Mouse (Mus musculus) mesoderm, embryonic 11.5 days (tissue): Measurements from ENCODE around the gene Pigz.

Experiments
- DNase-seq: peaks from one replicate; pipeline ENCODE4 v3.0.0-alpha.2; 2012; ENCODE audit warnings: low read depth, low spot score

Gene Pigz

GRCm38 (mm10) chr16:31933751-31934549 is at the start of gene Pigz:
TSS of gene Pigz (plus strand) at chr16:31933851.
- DNase-seq, result peak; percentile 21

GRCm38 (mm10) chr16:31883902-31884301 is 49.7 kb upstream of the Pigz start:
- no peak for DNase-seq

- DNase-seq, result no peak
These were observed 42.7 kb upstream of the Pigz start for GRCm38 (mm10) chr16:31890907-31891306.

GRCm38 (mm10) chr16:31893396-31894141 is 40.1 kb upstream of the Pigz start:
- no peak for DNase-seq

- peak; percentile 74 for DNase-seq
These were observed 36.5 kb upstream of the Pigz start for GRCm38 (mm10) chr16:31896971-31897774.

- no peak for DNase-seq
These were observed 34.9 kb upstream of the Pigz start for GRCm38 (mm10) chr16:31898546-31899326.

GRCm38 (mm10) chr16:31901886-31902285 is 31.8 kb upstream of the Pigz start:
- no peak for DNase-seq

- no peak for DNase-seq
These were observed 30.4 kb upstream of the Pigz start for GRCm38 (mm10) chr16:31903239-31903638.

GRCm38 (mm10) chr16:31905331-31905730 is 28.3 kb upstream of the Pigz start:
- DNase-seq, result no peak

GRCm38 (mm10) chr16:31905891-31906825 is 27.5 kb upstream of the Pigz start:
- no peak for DNase-seq

GRCm38 (mm10) chr16:31906896-31907295 is 26.8 kb upstream of the Pigz start:
- no peak for DNase-seq

GRCm38 (mm10) chr16:31908959-31909358 is 24.7 kb upstream of the Pigz start:
- DNase-seq, result no peak

GRCm38 (mm10) chr16:31910281-31910847 is 23.3 kb upstream of the Pigz start:
- no peak for DNase-seq

GRCm38 (mm10) chr16:31917776-31918175 is 15.9 kb upstream of the Pigz start:
- DNase-seq, result no peak

- DNase-seq, result peak; percentile 91
These were observed 15.4 kb upstream of the Pigz start for GRCm38 (mm10) chr16:31918248-31918724.

GRCm38 (mm10) chr16:31924368-31924767 is 9.3 kb upstream of the Pigz start:
- no peak for DNase-seq

- no peak for DNase-seq
These were observed 7.6 kb upstream of the Pigz start for GRCm38 (mm10) chr16:31926091-31926490.

- no peak for DNase-seq
These were observed 7.0 kb upstream of the Pigz start for GRCm38 (mm10) chr16:31926547-31927182.

- DNase-seq, result no peak
These were observed 6.2 kb upstream of the Pigz start for GRCm38 (mm10) chr16:31927412-31927811.
